Mouse (Mus musculus): Measurements from ENCODE around the gene Rfk. TPM values are rescaled to one million over a fixed set of nuclear protein-coding genes. Genes with fewer than 3 reads are reported as not detected.

The Rfk gene
- polyA plus RNA-seq, 1 experiment, result 72.6 TPM

DNA sequence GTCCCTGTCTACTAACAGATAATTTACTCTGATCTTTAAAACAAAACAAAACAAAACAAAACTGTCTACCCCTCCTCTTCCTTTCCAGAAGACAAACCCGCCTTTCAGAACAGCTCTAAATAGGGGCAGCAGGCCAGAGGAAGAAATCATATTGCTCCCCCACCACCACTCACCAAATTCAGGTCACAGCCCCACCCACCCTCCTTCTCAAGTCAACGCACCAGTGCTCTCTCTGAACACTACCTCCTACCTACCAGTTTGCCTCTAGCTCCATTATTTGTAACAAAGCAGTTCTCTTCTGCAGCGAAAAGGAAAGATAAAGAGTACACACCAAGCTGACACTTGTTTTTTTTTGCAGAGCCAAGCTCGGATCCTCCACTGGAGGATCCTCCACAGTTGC lies 38.5 kb upstream of the Rfk start:
- Histone ChIP-seq H3K4me3 (replicated peaks; ENCODE audit: insufficient read depth, low read depth, low read length) (peak overlapping the region; percentile 72), H3K27me3 (ENCODE audit: control insufficient read depth, insufficient read depth, low read length) (no peaks in the 10 kb centered on the region), H3K27ac (ENCODE audit: insufficient read depth, low read length) (0 out of 2 replicates have a peak overlapping the region, but pooled peaks have one; percentile 17), H3K4me1 (ENCODE audit: control insufficient read depth, insufficient read depth, low read length) (no peaks in the 10 kb centered on the region)
- WGBS, result 49% methylated on average over 4 of the region's 4 CpGs
- no peak for TF ChIP-seq POLR2A (IDR thresholded peaks at IDR 0.05; ENCODE audit: borderline replicate concordance, insufficient read depth, low read length)
- peak; percentile 34 to 38 for DNase-seq

DNA sequence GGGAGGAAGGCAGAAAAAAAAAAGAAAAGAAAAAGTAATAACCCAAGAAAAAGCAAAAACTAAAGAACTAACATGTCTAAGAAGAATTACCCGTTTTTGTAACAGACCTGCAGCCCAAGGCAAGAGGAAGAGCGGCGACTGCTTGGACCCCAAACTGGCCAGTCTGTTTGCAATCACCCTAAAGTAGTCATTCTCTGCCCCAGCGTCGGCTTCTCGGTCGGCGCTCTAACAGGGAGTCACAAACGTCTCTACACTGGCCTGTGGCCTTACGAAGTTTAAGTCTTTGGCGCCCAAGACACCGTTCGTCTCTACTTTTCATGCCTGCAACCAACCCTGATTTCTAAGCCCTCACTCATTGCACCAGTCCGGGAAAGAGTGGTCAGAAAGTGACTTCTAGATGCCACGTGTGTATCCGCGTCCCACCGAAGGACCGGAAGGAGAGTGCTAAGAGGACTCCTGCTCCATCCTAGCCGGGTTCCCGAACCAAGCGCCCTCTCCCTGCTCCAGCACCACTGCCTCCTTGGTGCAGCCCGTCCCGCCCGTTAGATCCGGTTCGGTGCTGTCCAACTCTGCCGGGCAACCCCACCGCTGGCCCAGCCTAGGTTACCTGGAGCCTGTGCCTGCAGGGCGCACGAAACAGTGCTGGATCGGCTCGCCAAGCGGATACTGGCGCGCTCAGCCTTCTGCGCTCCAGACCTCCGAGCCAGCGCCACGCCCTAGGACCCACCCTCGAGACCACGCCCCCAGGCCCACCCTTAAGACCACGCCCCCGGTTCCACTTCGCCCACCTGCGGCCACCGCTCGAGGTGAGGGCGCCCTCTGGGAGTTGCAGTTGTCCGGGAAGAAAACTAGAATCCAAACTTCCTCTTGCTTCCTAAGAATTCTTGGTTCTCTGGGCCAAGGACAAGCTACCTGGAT lies 37.6 kb upstream of the Rfk start:
- 5% methylated on average over 50 of the region's 50 CpGs for WGBS
- H3K27me3 ChIP-seq (ENCODE audit: control insufficient read depth, insufficient read depth, low read length), result no peaks in the 10 kb centered on the region
- peak; percentile 86 for DNase-seq
- H3K27ac ChIP-seq (ENCODE audit: insufficient read depth, low read length), result peak overlapping the region; percentile 42; the same call in 1 of the 2 replicates
- TF ChIP-seq POLR2A (IDR thresholded peaks at IDR 0.05; ENCODE audit: borderline replicate concordance, insufficient read depth, low read length) (peak; percentile 53; the same call in 1 of the 2 replicates), CTCF (IDR thresholded peaks at IDR 0.05; ENCODE audit: borderline replicate concordance, insufficient read depth, low read depth, low read length) (peak; percentile 31; the same call in 1 of the 2 replicates)
- H3K4me1 ChIP-seq (ENCODE audit: control insufficient read depth, insufficient read depth, low read length), result no peaks in the 10 kb centered on the region
- H3K4me3 ChIP-seq (replicated peaks; ENCODE audit: insufficient read depth, low read depth, low read length), result peak overlapping the region; percentile 72

DNA sequence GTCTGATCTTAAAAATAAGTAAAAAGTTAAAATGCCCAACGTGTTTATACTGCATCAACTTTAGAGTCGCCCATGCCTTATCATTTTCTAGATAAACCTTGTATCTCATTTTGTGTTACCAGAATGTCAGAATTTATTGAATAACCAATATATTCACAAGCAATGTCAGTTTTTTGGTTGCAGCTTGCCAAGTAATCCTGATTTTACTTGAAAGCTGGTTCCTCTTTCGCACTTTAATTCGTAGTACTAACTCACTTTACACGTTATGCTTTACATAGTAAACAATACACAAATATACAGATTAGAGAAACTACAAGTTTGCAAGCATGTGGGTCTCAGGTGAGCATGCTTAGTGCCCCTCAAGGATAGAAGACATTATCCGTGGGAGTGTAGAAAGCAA lies 36.9 kb upstream of the Rfk start:
- H3K27ac ChIP-seq (ENCODE audit: insufficient read depth, low read length), result no peak overlapping the region
- TF ChIP-seq POLR2A (IDR thresholded peaks at IDR 0.05; ENCODE audit: borderline replicate concordance, insufficient read depth, low read length) (no peak), CTCF (IDR thresholded peaks at IDR 0.05; ENCODE audit: borderline replicate concordance, insufficient read depth, low read depth, low read length) (no peak)
- no peaks in the 10 kb centered on the region for H3K27me3 ChIP-seq (ENCODE audit: control insufficient read depth, insufficient read depth, low read length)
- 82% methylated on average over 6 of the region's 6 CpGs for WGBS
- H3K4me1 ChIP-seq (ENCODE audit: control insufficient read depth, insufficient read depth, low read length), result no peaks in the 10 kb centered on the region
- no peak overlapping the region for H3K4me3 ChIP-seq (replicated peaks; ENCODE audit: insufficient read depth, low read depth, low read length)
- no peak for DNase-seq

DNA sequence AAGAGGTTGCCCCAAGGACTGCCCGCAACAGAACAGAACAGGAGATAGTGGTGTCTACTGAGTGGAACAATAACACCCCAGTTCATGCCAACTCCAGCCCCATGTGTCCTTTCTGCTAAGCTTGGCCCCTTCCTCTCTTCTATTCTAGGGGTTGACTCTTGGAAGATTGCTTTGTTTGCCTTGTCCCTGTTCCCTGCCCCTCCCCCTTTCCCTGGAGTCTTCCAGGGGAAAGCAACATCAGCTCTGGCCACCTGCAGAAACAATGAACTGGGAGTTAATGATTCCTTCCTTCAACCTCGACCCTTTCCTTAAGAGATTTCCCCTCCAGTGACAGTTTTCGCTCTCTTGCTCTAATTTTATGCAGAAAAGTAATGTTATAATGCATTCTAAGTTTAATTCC lies 36.5 kb upstream of the Rfk start:
- 77% methylated on average over 3 of the region's 3 CpGs for WGBS
- H3K4me1 ChIP-seq (ENCODE audit: control insufficient read depth, insufficient read depth, low read length), result no peaks in the 10 kb centered on the region
- no peak overlapping the region for H3K4me3 ChIP-seq (replicated peaks; ENCODE audit: insufficient read depth, low read depth, low read length)
- H3K27ac ChIP-seq (ENCODE audit: insufficient read depth, low read length), result no peak overlapping the region
- no peaks in the 10 kb centered on the region for H3K27me3 ChIP-seq (ENCODE audit: control insufficient read depth, insufficient read depth, low read length)
- TF ChIP-seq POLR2A (IDR thresholded peaks at IDR 0.05; ENCODE audit: borderline replicate concordance, insufficient read depth, low read length) (no peak), CTCF (IDR thresholded peaks at IDR 0.05; ENCODE audit: borderline replicate concordance, insufficient read depth, low read depth, low read length) (no peak)
- no peak for DNase-seq

DNA sequence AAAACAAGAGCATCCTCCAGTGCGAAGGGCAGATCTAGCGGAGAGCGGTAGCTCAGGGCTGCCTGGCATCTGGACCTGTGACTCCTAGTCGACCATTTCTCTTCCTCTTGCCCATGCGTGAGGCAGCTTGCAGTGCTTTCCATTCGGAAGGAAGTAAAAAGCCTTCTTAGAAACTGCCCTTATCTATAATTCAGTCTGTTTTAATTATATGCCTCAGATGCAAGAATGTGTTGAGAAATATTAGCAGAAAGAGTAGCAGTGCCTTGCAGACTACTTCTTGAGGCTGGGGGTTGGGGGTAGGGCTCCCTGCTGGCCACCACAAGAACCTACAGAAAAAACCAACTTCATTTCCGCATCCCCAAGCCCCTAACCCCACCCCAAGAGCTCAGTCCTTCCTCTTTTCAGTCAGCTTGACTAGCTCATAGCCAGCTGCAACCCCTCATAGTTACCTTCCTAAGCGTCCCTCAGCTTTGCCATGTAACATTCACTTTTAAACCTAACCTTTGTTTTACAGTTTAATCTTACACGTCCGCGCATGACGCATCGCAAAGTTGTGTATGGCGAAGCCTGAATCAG lies 34.4 kb upstream of the Rfk start:
- Histone ChIP-seq H3K4me1 (ENCODE audit: control insufficient read depth, insufficient read depth, low read length) (no peaks in the 10 kb centered on the region), H3K27me3 (ENCODE audit: control insufficient read depth, insufficient read depth, low read length) (no peaks in the 10 kb centered on the region), H3K4me3 (replicated peaks; ENCODE audit: insufficient read depth, low read depth, low read length) (no peak overlapping the region), H3K27ac (ENCODE audit: insufficient read depth, low read length) (no peak overlapping the region)
- TF ChIP-seq POLR2A (IDR thresholded peaks at IDR 0.05; ENCODE audit: borderline replicate concordance, insufficient read depth, low read length) (no peak), CTCF (IDR thresholded peaks at IDR 0.05; ENCODE audit: borderline replicate concordance, insufficient read depth, low read depth, low read length) (no peak)
- no peak for DNase-seq
- 78% methylated on average over 14 of the region's 14 CpGs for WGBS

DNA sequence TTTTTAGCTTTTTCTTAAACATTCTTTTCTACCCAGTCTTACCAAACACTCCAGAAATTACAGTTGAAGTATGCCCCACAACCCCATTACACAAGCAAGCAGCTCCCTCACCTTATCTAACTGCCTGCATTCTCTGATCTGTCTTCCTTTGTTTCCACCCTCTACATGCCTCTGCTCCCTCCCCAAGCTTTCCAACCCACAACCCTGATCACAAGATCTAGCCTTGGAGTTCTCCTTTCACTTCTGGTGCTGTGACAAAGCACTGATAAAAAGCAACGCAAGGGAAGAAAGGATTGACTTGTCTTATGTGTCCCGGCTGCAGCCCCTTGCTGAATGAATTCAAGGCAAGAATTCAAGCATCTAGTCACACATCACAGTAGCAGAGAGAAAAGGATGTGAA lies 32.7 kb upstream of the Rfk start:
- no peak for DNase-seq

DNA sequence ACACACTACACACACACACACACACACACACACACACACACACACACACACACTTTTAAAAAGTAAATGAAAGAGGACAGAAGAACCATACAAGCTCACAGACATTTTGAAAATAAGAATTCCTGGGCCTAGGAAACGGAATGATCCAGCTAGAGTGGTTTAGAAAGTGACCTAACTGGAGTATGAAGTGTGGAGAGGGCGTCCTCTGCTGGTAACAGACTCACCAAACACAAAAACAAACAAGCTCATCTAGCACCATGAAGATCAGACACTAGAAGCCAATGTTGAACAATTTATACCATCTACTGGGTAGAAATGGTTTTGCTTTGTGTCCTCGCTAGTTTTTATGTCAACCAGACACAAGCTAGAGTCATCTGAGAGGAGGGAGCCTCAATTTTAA lies 29.1 kb upstream of the Rfk start:
- H3K4me1 ChIP-seq (ENCODE audit: control insufficient read depth, insufficient read depth, low read length), result no peaks in the 10 kb centered on the region
- no peaks in the 10 kb centered on the region for H3K27me3 ChIP-seq (ENCODE audit: control insufficient read depth, insufficient read depth, low read length)
- no peak overlapping the region for H3K4me3 ChIP-seq (replicated peaks; ENCODE audit: insufficient read depth, low read depth, low read length)
- DNase-seq, result peak; percentile 40 to 45
- peak; percentile 47; the same call in 1 of the 2 replicates for TF ChIP-seq CTCF (IDR thresholded peaks at IDR 0.05; ENCODE audit: borderline replicate concordance, insufficient read depth, low read depth, low read length)
- no peak for TF ChIP-seq POLR2A (IDR thresholded peaks at IDR 0.05; ENCODE audit: borderline replicate concordance, insufficient read depth, low read length)
- 41% methylated on average over 3 of the region's 3 CpGs for WGBS
- no peak overlapping the region for H3K27ac ChIP-seq (ENCODE audit: insufficient read depth, low read length)

More for the DNA sequence above, 32.7 kb upstream of the Rfk start:
- no peaks in the 10 kb centered on the region for H3K27me3 ChIP-seq (ENCODE audit: control insufficient read depth, insufficient read depth, low read length)
- no peak for TF ChIP-seq CTCF (IDR thresholded peaks at IDR 0.05; ENCODE audit: borderline replicate concordance, insufficient read depth, low read depth, low read length)
- TF ChIP-seq POLR2A (IDR thresholded peaks at IDR 0.05; ENCODE audit: borderline replicate concordance, insufficient read depth, low read length), result no peak
- no peak overlapping the region for H3K4me3 ChIP-seq (replicated peaks; ENCODE audit: insufficient read depth, low read depth, low read length)
- WGBS, result 88% methylated on average over 2 of the region's 2 CpGs
- no peak overlapping the region for H3K27ac ChIP-seq (ENCODE audit: insufficient read depth, low read length)
- no peaks in the 10 kb centered on the region for H3K4me1 ChIP-seq (ENCODE audit: control insufficient read depth, insufficient read depth, low read length)

All from cerebellum, adult 2 months (tissue).